9 mouse cellular contexts compared by ENCODE assay signal in genomic region chr8:118237150-118237620, GRCm38 (mm10). TPM values are rescaled to one million over a fixed set of nuclear protein-coding genes. Genes with fewer than 3 reads are reported as not detected.
DNase-seq lines count a peak whose midpoint lies in the region; ATAC-seq lines count a peak whose summit lies in the region.
"Had no signal": no experiment of that assay in that cellular context is flagged by ENCODE, and none has a peak within 500 bp of the region (broad histone marks: within the 10 kb centered on the region; RNA-seq: fewer than 3 reads in every experiment).

No protein-coding gene starts in this region.

- no peak overlapping the region for H3K9ac ChIP-seq in heart, embryonic 11.5 days (ENCODE audit: low read depth, low read length)
- no peak overlapping the region for H3K9ac ChIP-seq in kidney, embryonic 14.5 days (ENCODE audit: low read depth, low read length)
- H3K9ac ChIP-seq in liver, embryonic 12.5 days, result no peak overlapping the region

- no peak for ATAC-seq in heart, embryonic 11.5 days (replicated peaks; ENCODE audit: insufficient number of reproducible peaks, low FRiP score, low TSS enrichment)
- no peak for ATAC-seq in kidney, embryonic 14.5 days (ENCODE audit: low FRiP score, low TSS enrichment)
- ATAC-seq in liver, embryonic 12.5 days, result no peak

- no peaks in the 10 kb centered on the region for H3K27me3 ChIP-seq in heart, embryonic 11.5 days (ENCODE audit: control insufficient read depth, insufficient read depth, low read length)
- no peaks in the 10 kb centered on the region for H3K27me3 ChIP-seq in kidney, embryonic 14.5 days (ENCODE audit: control insufficient read depth, insufficient read depth, low read length)
- H3K27me3 ChIP-seq in liver, embryonic 12.5 days (replicated peaks), result no peaks in the 10 kb centered on the region

- H3K27ac ChIP-seq in heart, embryonic 11.5 days (ENCODE audit: low read depth, low read length), result no peak overlapping the region
- H3K27ac ChIP-seq in kidney, embryonic 14.5 days (ENCODE audit: low read depth, low read length), result no peak overlapping the region
- no peak overlapping the region for H3K27ac ChIP-seq in liver, embryonic 12.5 days
- H3K27ac ChIP-seq: macrophage had no signal

- no peaks in the 10 kb centered on the region for H3K36me3 ChIP-seq in heart, embryonic 11.5 days (ENCODE audit: control insufficient read depth, insufficient read depth, low read length)
- H3K36me3 ChIP-seq in kidney, embryonic 14.5 days (ENCODE audit: control insufficient read depth, insufficient read depth, low read length), result no peaks in the 10 kb centered on the region
- no peaks in the 10 kb centered on the region for H3K36me3 ChIP-seq in liver, embryonic 12.5 days

- H3K4me2 ChIP-seq in heart, embryonic 11.5 days, result no peak overlapping the region
- no peak overlapping the region for H3K4me2 ChIP-seq in kidney, embryonic 14.5 days (replicated peaks; ENCODE audit: low read depth, low read length)
- H3K4me2 ChIP-seq in liver, embryonic 12.5 days, result no peak overlapping the region

- H3K4me1 ChIP-seq in heart, embryonic 11.5 days (ENCODE audit: control insufficient read depth, insufficient read depth, low read length), result no peaks in the 10 kb centered on the region
- no peaks in the 10 kb centered on the region for H3K4me1 ChIP-seq in kidney, embryonic 14.5 days (ENCODE audit: control insufficient read depth, insufficient read depth, low read length)
- H3K4me1 ChIP-seq in liver, embryonic 12.5 days, result no peaks in the 10 kb centered on the region

- no peaks in the 10 kb centered on the region for H3K9me3 ChIP-seq in heart, embryonic 11.5 days (replicated peaks; ENCODE audit: control insufficient read depth, low read length)
- H3K9me3 ChIP-seq in kidney, embryonic 14.5 days (ENCODE audit: control insufficient read depth, low read length), result no peaks in the 10 kb centered on the region
- H3K9me3 ChIP-seq in liver, embryonic 12.5 days (replicated peaks), result no peaks in the 10 kb centered on the region

- WGBS in heart, embryonic 11.5 days (ENCODE audit: insufficient replicate concordance), result 54% methylated on average over 11 of the region's 11 CpGs
- WGBS in kidney, embryonic 14.5 days, result 70% methylated on average over 11 of the region's 11 CpGs
- WGBS in liver, embryonic 12.5 days (ENCODE audit: insufficient replicate concordance), result 60% methylated on average over 11 of the region's 11 CpGs

- no peak overlapping the region for H3K4me3 ChIP-seq in heart, embryonic 11.5 days (ENCODE audit: low read depth, low read length)
- H3K4me3 ChIP-seq in kidney, embryonic 14.5 days (ENCODE audit: low read length), result no peak overlapping the region
- no peak overlapping the region for H3K4me3 ChIP-seq in liver, embryonic 12.5 days

- peak; percentile 49 to 60 for DNase-seq in heart, adult 18-20 months
- peak; percentile 88 for DNase-seq in adrenal gland, adult 2 months
- peak; percentile 29 to 58 for DNase-seq in frontal cortex, postnatal 10 days (ENCODE audit: low spot score in 2 of 2)
- peak; percentile 59 to 60 for DNase-seq in left cerebral cortex, adult 18-20 months (ENCODE audit: low spot score in 2 of 2)
- DNase-seq in urinary bladder, postnatal 10 days (ENCODE audit: low spot score), result no peak

RNA-seq across cellular contexts. Expression of gene Cdh13, which starts 46.3 kb away (rescaled TPM):
- 100 to 1,000 TPM; 159 to 168 TPM for total RNA-seq in heart, adult 18-20 months (2021)
- 37.1 and 38.2 TPM in 2 replicates for polyA plus RNA-seq in heart, embryonic 11.5 days (2014; fragmentation: Nextera tagmentation; extraction: Ambion mirVana)
- 1 to 10 TPM; 5.3 to 8.1 TPM for total RNA-seq in adrenal gland, adult 2 months (2021)
- 8.7 and 9.2 TPM in 2 replicates for polyA plus RNA-seq in adrenal gland, adult 2 months (2012; rRNA removed)
- total RNA-seq in left cerebral cortex, adult 18-20 months (2021), result 10 to 100 TPM; 68.9 to 69.9 TPM
- 2.4 and 3.1 TPM in 2 replicates for polyA plus RNA-seq in kidney, embryonic 14.5 days (2014; fragmentation: Nextera tagmentation; extraction: Ambion mirVana)
- polyA plus RNA-seq in liver, embryonic 12.5 days (2016; fragmentation: Nextera tagmentation; extraction: Ambion mirVana), result 1.3 and 1.5 TPM in 2 replicates
- polyA plus RNA-seq: macrophage had no signal
